Mouse (Mus musculus) ovary, postnatal 36 days (tissue): ENCODE data around the gene Pcp4.
A peak's percentile ranks its signal among the peaks of the same experiment; 100 is the strongest.
"Not testable (repeated sequence)": the region's sequence is repeated elsewhere in the genome, so short reads cannot be mapped to it uniquely, and the experiment has no call there.

ENCODE experiments used
- DNase-seq: peaks from one replicate; pipeline ENCODE4 v3.0.0; 2022; ENCODE audit warnings: low spot score, mixed read lengths

Pcp4 gene

DNA sequence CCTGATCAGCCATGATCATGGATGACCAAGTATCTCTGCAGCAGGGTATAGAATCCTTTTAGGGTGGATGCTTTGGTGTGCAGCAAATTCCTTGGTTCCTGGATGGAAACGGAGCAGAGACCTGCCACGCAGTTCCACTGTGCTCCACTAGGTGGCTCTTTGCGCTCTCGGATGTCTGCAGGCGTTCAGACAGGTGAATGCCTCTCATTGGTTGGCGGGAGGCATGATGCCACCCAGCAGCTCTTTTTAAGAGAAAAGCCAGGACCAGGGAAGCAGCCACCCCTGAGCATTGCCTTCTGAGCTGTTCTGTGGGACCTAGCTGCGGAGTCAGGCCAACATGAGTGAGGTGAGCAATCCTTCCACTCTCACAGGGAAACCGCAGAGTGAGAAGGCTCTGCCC lies at the start of gene Pcp4:
Gene Pcp4 (plus strand): TSS at position 162 of the 400 bp plus-strand sequence.
- DNase-seq: peak; percentile 71

DNA sequence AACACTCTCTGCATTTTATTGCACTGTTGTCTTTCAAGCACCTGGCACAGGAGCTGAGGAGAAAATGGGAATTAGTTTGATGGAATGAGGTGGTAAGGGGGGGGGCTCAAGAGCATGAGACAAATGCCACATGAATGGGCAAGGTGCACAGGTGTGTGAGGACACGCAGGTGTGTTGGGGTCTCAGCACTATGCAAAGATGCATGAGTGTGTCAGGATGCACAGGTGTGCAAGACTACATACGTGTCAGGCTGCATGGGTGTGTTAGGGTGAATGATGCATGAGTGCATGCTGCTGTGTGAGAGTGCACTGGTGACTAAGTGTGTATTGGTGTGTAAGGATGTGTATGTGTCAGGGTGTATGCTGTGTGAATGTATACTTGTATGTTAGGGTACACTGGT lies 42.4 kb upstream of the Pcp4 start:
- DNase-seq: no peak

DNA sequence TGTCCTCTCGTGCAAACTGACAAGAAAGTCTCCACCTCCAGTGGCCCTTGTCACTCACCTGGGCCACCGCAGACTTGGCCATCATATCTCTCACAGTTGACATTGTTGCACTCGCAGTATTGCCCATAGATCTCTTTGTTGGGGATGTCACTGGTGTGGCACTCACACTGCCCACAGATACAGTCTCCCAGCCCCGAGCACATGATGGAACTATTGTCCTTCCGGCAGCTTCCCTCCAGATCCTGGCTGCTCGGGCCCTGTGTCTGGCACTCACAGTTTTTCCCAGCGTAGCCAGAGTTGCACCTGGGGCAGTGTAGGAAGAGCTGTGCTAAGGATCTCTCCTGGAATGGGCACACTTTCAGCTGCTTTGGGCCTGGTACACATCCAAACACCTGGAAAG lies 40.7 kb upstream of the Pcp4 start:
- no peak for DNase-seq

DNA sequence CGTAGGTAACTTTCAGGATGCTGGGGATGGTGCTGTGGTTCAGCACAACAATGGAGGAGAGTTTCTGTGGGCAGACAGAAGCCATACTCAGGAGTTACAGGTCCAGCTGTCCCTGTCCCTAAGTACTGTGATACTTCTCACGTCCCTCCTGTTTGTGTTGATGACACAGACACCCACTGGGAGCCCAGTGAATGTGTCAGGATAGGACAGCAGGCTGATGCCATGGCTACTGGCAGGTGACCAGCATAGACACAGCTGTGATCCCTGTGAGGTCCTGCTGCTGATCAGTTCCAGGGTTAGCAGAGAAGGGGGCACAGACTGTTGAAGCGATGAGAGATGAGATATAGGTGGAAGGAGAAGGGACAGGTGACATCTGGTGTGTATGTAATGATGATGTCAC lies 38.4 kb upstream of the Pcp4 start:
- no peak for DNase-seq

DNA sequence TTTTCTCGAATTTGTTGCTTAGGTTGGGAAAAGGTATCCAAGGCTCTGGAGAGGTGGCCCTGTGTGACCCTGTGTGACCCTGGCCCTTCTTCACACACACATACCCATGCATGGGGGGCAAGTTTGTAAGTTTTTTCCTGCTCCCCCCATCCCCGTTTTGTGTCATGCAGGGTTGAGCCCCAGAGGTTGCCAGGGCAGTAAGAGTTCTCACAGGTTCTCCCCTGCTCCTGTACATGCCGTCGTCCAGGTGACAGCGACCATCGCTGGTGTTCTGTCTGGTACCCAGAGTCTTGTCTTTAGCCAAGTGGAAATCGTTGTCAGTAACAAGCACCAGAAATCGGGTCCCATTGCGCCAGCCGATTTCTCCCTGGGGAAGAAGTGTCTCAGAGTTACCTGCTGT lies 34.1 kb upstream of the Pcp4 start:
- no peak for DNase-seq

DNA sequence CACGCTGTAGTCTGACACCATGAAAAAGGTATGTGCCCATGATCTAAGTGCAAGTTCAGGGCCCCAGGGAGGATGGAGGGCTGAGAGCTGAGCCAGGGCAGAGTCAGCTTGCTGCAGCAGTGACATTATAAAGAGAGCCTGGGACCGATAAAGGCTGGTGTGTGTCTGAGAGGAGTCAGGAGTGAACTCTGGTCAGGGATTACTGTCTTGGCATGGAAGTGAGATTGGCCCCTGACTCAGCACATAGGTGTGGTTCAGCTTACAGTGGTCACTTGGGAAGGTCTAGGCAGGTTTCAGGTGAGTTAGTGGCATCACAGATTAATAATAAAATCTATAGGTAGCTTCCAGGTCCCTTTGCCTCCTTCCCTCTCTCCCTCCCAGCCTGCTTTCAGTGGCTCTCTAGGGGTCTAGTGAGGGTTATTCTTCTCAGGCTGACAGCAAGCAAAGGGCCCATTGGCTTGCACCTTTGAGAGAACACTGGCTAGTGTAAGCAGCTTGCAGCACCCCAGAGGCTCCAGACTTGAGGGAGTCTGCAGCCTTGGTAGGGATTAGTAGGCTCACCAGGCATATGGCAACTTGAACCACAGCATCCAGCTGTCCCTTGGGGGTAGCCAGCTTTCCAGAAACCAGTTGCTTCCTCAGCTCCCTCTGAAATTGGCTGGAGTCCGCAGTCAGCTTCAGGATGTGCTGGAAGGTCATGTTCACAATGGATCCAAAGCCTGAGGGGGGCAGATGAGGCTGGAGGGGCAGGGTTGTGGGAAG lies 33.2 kb upstream of the Pcp4 start:
- DNase-seq: no peak

DNA sequence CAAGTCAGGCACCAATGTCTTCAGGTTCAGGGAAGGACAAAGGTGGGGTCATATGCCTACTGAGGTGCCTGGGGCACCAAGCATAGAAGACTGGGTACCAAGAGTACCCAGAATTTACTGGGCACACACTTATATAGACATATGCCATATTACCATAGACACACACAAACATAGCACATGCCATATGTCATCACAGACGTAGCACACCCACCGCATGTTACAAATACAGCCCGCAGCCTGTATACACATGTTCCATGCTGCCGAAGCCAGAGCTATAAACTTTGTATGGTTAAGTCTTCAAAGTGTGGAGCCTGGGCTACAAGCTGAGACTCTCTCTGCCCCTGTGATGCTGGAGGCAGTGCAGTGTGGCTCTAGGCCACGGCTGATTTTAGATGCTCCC lies 28.5 kb upstream of the Pcp4 start:
- no peak for DNase-seq

DNA sequence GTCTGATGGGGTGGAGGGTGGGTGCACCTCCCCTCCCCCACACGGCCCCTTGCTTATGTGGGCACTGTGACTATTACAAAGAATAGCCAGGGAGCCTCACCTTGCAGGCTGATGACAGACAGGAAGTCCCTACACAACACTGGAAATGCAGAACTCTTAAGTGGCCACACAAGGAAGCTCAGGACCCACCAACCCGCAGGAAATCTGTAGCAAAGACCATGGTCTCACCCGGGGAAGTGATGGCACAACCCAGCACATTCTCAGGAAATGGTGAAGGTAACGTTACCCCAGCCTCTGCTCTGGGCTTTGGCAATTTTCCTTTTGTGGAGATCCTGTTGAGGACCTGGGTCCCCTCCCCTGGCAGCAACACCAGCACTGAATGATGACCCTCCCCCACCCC lies 27.7 kb upstream of the Pcp4 start:
- DNase-seq: no peak

DNA sequence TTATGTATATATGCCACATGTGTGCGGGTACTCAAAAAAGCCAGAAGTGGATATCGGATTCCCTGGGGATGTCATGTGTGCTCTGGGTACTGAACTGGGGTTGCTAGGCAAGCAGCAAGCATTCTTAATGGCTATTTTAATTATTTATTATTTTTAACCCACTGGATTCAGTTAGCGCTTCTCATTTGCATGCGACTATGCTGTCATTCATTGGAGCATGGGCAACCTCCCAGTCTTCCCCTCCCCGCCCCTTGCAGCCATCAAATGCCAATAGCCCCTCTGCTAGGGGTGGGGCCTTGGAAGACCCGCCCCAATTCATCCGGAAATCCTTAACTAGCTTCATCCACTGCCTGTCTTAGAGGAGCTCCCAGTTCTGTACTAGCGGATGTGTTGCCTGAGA lies 26.5 kb upstream of the Pcp4 start:
- no peak for DNase-seq

DNA sequence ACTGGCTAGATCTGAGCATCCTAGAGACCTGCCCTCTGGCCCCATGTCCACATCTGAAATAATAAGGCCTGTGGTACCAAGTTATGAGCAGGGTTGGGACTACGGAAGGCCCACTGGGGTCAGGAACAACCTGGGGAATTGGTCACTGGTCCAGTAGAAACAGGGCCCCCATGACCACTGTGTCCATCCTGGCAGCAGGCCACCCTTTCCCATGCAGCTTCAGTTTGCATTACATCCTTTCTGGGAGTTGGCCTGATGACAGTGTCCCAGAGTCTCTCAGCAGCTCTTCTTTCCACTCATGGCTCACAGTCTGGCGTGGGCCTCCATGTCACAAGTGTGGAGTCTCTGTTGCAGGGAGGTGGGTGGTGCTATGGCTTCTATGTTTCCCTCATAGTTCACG lies 25.6 kb upstream of the Pcp4 start:
- no peak for DNase-seq

DNA sequence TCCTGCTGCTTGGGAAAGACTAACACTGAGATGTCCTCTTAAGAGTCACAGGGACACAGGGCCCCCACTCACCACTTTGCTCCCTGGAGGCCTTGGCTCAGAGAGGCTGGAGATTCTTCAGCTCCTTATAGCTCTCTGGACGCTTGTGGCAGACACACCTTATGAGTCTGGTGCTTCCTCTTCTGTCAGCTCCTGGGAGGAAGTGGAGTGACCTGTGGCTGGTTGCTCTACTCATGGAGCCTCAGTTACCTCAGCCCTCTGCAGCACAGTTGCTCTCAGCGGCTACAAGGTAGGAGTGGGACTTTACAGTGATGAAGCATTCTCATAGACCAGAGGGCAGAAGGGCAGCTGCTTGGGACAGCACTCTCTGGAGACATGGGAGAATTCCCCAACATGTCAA lies 23.9 kb upstream of the Pcp4 start, which contains the start of gene Itgb2l:
Gene Itgb2l (minus strand): TSS at position 152 of the 400 bp plus-strand sequence.
- DNase-seq: no peak

DNA sequence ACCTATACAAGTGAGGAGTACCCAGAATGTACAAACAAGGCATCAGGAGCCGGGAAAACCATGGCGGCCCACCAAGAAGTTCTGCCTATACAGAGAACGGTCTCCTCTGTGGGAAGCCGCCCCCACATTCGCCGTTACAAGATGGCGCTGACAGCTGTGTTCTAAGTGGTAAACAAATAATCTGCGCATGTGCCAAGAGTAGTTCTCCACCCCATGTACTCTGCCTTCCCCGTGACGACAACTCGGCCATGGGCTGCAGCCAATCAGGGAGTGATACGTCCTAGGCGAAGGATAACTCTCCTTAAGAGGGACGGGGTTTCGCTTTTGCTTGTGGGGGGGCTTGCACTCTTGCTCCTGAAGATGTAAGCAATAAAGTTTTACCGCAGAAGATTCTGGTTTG lies 16.5 kb upstream of the Pcp4 start:
- not testable (repeated sequence) for DNase-seq

DNA sequence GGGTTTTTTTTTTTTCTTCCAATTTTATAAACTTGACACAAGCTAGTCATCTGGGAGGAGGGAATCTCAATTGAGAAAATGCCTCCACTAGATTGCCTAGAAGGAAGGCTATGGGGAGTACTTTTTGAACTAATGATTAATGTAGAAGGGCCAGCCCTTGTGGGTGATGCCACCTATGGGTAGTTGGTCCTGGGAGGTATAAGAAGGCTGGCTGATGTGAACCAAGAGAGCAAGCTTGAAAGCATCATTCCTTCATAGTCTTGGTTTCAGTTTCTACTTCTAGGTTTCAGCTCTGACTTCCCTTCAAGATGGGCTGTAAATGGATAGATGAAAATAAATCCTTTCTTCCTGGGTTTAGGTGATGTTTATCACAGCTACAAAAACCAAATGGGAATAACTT lies 13.3 kb upstream of the Pcp4 start:
- DNase-seq: no peak

DNA sequence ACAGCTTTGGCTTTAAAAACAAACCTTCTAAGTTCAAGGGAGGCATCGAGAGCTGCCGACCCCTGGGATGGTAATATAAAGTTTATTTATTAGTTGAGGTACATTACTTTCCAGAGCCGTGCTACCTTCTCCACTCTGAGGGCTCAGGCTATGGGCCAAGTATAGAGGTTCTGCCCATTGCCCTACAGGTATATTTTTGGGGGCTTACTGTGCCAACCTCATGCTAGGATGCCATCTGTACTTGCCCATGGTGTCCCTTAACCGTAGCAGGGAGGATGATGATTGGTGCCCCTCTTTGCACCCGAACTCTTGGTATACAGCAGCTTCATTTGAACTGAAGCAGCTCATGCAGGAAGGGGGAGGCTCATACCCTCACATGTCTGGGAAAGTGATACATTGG lies 9.8 kb upstream of the Pcp4 start:
- no peak for DNase-seq

DNA sequence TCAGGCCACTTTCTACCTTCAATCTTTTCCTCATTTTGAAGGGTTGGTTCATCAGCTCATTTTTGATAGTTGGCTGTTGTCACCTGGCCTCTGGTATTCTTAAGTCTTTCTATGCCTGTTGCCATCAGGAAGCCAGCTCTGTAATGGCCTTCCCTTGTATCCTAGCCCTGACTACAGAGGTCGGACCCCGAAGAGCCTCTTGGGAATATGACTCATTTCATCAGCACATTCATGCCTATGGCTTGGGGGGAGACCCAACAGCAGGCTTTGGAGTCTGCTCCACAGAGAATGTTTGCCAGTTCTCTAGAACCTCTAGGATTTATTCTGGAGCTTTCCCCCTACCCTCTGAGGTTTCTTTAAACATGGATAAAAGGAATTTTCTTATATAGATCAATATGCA lies 8.1 kb upstream of the Pcp4 start:
- no peak for DNase-seq

DNA sequence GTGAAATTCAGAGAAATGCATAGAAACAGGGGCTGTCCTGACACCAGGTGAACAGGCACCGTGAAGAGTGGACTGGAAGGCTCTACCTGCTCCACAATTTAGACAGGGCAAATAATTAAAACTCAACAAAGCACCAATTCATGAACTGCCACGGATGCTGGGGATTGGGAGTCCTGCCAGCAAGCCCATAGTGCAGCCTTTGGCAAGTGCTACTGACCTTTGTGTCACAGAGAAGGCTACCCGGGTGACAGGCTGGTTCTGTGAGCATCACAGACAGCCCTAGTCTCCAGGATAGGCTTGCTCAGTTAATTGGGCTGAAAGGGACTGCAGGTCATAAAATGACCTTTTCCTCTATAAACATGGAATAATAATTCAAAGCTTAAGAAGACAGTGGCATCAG lies 6.6 kb upstream of the Pcp4 start:
- no peak for DNase-seq

DNA sequence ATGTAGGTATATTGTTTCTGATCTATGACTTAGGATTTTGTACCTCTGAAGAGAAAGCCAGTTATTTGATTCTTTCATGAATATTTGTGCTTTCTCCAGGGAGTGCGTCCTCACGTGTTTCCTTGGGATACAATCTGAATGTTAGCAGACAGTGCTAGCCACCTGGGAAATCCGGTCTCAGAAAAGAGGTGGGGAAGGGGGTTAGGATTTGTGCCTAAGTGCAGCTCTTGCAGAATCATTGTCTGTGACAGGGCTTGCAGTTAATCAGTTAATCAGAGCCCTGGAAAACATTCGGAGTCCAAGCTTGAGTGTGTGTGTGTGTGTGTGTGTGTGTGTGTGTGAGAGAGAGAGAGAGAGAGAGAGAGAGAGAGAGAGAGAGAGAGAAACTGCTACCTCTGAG lies 605 bp downstream of the Pcp4 start:
- DNase-seq: no peak

DNA sequence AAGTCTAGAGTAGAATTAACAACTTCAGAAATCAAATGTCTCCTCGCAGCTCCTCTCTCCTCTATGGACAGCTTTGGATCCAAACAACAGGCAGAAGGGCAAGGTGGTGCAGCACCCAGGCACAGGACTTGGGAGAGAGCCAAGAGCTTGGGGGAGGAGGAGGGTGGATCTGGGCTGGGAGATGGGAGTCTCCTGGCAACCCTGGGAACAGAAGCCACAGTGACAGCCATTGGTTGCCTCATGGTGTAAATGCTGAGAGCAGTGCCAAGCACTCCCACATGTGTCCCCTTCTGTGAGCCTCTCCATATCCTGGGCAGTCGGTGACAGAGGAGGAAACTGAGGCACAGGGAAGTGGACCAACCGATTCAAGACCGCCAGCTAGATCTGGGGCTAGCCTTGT lies 1.3 kb downstream of the Pcp4 start:
- DNase-seq: peak; percentile 51

DNA sequence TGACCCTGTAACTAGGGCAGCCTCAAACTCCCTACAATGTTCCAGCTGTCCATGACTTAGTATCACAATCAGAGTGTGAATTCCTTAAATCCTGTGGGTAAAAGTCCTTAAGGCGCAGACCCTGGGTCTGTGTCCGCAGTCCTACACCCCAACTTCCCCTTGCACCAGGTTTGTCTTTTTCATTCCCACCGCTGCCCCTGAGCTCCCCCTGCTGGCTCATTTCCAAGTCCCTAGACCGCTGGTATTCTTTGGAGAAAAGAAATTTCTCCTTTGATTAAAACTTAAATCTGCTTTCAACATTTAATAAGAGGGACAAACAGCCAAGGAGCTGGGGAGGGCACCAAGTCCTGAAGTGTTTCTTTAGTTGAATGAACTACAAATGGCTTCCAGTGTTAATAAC lies 2.2 kb downstream of the Pcp4 start:
- no peak for DNase-seq

DNA sequence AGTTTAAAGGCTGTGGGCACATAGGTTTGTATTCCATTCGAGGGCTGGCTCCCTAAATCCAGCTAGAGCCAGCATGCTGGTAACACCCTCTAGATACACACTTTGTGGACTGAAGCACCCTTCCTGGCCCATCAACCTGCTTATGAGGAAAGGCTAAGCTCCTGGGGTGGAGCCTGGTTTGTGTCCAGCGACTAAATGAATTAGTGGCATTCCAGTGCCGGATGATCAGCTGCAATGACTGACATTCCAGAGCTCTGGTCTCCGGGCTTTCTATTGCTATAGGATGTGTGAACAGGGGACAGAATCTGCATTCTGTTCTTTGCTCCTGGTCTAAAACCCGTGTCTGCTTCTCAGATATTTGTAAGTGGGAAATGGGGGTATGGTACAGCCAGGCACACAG lies 5.0 kb downstream of the Pcp4 start:
- DNase-seq: no peak

DNA sequence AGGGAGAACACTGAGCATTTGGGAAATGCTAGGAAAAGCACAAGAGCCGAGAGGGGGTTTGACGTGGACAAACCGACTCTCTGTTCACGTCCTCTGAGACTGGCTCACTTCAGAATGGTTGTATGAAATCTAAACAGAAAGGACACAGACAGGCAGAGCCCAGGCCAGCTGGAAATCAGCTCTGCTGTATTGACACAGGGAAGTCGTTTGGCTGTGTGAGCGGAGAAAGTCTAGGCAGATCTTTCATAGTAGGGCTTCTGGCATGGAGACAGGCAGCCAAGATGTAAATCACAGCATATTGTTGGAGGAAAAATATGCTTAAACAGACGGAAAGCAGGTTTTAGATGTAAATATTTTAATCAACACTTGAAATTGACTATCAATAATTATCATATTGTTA lies 5.4 kb downstream of the Pcp4 start:
- DNase-seq: no peak

DNA sequence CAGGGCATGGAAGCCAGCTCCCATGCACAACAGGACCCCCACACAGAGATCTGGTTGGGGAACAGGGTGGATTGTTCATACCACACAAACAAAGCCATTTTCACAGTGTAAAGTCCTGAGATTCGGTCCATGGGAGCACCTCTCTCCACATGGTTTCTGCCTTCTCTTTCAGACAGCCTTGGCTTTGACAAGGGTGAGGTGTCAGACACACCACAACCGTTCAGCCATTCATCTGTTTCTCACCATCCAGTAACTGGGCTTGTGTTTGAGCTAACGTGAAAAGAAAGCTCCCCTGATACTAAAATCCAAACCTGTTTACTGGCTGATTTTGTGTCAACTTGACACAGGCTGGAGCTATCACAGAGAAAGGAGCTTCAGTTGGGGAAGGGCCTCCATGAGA lies 6.8 kb downstream of the Pcp4 start:
- DNase-seq: no peak

DNA sequence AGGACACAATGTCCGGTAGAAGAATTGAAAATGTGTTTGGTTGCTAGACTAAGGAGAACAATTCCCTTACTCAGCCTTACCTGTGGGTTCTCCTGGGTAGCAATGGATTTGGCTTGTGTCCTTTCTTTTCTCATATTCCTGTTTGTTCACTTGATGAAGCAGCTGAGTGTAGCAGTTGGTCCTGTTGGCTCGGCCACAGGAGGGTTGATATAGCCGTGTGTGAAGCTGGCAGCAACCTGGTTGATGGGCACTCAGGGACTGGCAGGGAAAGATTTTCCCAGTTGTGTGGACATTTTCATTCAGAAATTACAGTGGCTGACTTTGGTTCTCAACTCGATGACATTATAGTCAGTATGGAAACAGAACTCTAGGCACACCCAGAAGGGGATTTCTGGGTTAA lies 14.4 kb downstream of the Pcp4 start:
- no peak for DNase-seq

DNA sequence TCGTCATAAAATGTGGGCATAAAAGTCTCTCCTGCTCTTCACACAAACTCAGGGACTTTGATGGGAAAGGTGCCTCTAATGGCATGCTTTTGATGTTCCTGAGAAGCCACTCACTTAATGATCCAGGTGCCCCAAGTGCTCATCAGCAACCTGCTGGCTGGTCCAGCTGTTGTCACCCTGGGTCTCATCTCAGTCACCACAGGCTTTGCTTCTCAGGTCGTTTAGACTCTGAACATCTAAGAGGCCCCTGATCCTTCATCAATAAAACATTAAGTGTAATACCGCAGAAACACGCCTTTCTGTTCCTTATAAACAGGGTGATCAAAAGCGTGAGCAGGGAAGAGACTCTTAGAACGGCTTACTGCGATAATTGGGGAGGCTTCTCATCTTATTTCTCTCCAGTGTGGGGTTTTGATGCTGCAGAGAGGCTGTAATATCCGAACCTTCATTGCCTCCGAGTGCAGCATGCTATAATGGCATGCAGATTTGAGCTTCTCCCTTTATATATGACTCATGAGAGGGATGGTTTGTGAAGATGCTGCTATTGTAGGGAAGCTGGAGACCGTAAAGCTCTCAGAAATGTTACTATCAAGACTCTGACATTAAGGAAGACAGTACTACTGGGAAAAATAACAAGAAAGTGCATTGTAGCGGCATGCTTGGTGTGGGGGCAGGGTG lies 19.7 kb downstream of the Pcp4 start:
- DNase-seq: no peak
